Mouse (Mus musculus) layer of hippocampus, adult 18-20 months (tissue): ENCODE results near the gene Itpripl1. TPM values are rescaled to one million over a fixed set of nuclear protein-coding genes. Genes with fewer than 3 reads are reported as not detected.
"Not testable (repeated sequence)": the region's sequence is repeated elsewhere in the genome, so short reads cannot be mapped to it uniquely, and the experiment has no call there.

Experiments used
- DNase-seq, 2 experiments: peaks; one replicate each; pipeline ENCODE4 v3.0.0; 2022; ENCODE audit warnings: low spot score in 2 of 2
- long read RNA-seq: library from polyadenylated mRNA; stranded (forward); transcript quantifications from one replicate; pipeline ENCODE4 v2.0.0, GENCODE M21; 2021
- total RNA-seq, 2 experiments: library from RNA; stranded (reverse); gene quantifications; 2 replicates each; pipeline ENCODE4 v1.2.3; 2021

The Itpripl1 gene
- total RNA-seq = 1 to 10 TPM; 2.5 to 3.0 TPM
- long read RNA-seq, partial matches to known transcripts = 1 of 1 reads
- long read RNA-seq, other reads (novel, unspliced or antisense) = 0 of 1 reads

GRCm38 (mm10) chr2:127143158-127144063 lies at the start of gene Itpripl1:
TSS of gene Itpripl1 (minus strand) at chr2:127143442.
- DNase-seq = peak; percentile 23 to 25

GRCm38 (mm10) chr2:127189574-127189973 lies 46.3 kb upstream of the Itpripl1 start:
- no peak for DNase-seq

- DNase-seq = peak; percentile 76 to 91
Observed at GRCm38 (mm10) chr2:127182598-127183381, 39.5 kb upstream of the Itpripl1 start.

- DNase-seq = peak in 1 of 2 experiments; percentile 67
Observed at GRCm38 (mm10) chr2:127166261-127166660, 23.0 kb upstream of the Itpripl1 start.

- DNase-seq = no peak
Observed at GRCm38 (mm10) chr2:127165675-127166074, 22.4 kb upstream of the Itpripl1 start.

GRCm38 (mm10) chr2:127145699-127146098 lies 2.5 kb upstream of the Itpripl1 start:
- DNase-seq = no peak

GRCm38 (mm10) chr2:127142577-127143157 lies 575 bp downstream of the Itpripl1 start:
- DNase-seq = no peak

GRCm38 (mm10) chr2:127142031-127142430 lies 1.2 kb downstream of the Itpripl1 start:
- DNase-seq = no peak

- DNase-seq = peak; percentile 19 to 57
Observed at GRCm38 (mm10) chr2:127140011-127140410, 3.2 kb downstream of the Itpripl1 start.

- DNase-seq = no peak
Observed at GRCm38 (mm10) chr2:127139605-127140004, 3.6 kb downstream of the Itpripl1 start.

- DNase-seq = no peak
Observed at GRCm38 (mm10) chr2:127139094-127139493, 4.1 kb downstream of the Itpripl1 start.

- no peak for DNase-seq
Observed at GRCm38 (mm10) chr2:127138449-127138848, 4.8 kb downstream of the Itpripl1 start.

GRCm38 (mm10) chr2:127137838-127138420 lies 5.3 kb downstream of the Itpripl1 start:
- no peak for DNase-seq

GRCm38 (mm10) chr2:127136979-127137378 lies 6.3 kb downstream of the Itpripl1 start:
- DNase-seq = peak in 1 of 2 experiments; percentile 20

GRCm38 (mm10) chr2:127135255-127135654 lies 8.0 kb downstream of the Itpripl1 start:
- not testable (repeated sequence) for DNase-seq

- peak; percentile 84 to 92 for DNase-seq
Observed at GRCm38 (mm10) chr2:127133621-127134461, 9.4 kb downstream of the Itpripl1 start, which contains the start of gene Ncaph. TSS of gene Ncaph (minus strand) at chr2:127133954.

- DNase-seq = no peak
Observed at GRCm38 (mm10) chr2:127131353-127131752, 11.9 kb downstream of the Itpripl1 start.

- no peak for DNase-seq
Observed at GRCm38 (mm10) chr2:127128926-127129325, 14.3 kb downstream of the Itpripl1 start.

- DNase-seq = no peak
Observed at GRCm38 (mm10) chr2:127121591-127122235, 21.5 kb downstream of the Itpripl1 start.
